Mouse (Mus musculus): ENCODE measurements around the gene Plekhs1. TPM values are rescaled to one million over a fixed set of nuclear protein-coding genes. Genes with fewer than 3 reads are reported as not detected.

Plekhs1 gene
- 0.33 TPM in 1 of 2 replicates, not detected in the other for polyA plus RNA-seq (2011; ENCODE audit: insufficient read depth, insufficient read length, low read depth, missing spikeins)

- no peak within 1 kb of the TSS for H3K4me3 ChIP-seq (ENCODE audit: low read depth, low read length)
- H3K27me3 ChIP-seq (ENCODE audit: control insufficient read depth, insufficient read depth, low read length, poor library complexity, severe bottlenecking), result no peaks in the 10 kb centered on the region
- no peak within 1 kb of the TSS for H3K27ac ChIP-seq (ENCODE audit: insufficient read depth, low read length)
- TF ChIP-seq CTCF (IDR thresholded peaks at IDR 0.05; ENCODE audit: low read depth, low read length) (no peak), EP300 (IDR thresholded peaks at IDR 0.05; ENCODE audit: insufficient read depth, low read depth, low read length) (no peak), POLR2A (IDR thresholded peaks at IDR 0.05; ENCODE audit: insufficient read depth, low read length) (no peak)
- no peaks in the 10 kb centered on the region for H3K4me1 ChIP-seq (ENCODE audit: control insufficient read depth, insufficient read depth, low read length)
- no peak within 1 kb of the TSS for H3K9ac ChIP-seq (ENCODE audit: low read depth, poor library complexity, severe bottlenecking)
- no peaks in the 10 kb centered on the region for H3K9me3 ChIP-seq (replicated peaks; ENCODE audit: control insufficient read depth, insufficient read depth, low read length, poor library complexity, severe bottlenecking)
- no peaks in the 10 kb centered on the region for H3K36me3 ChIP-seq (ENCODE audit: control insufficient read depth, insufficient read depth, low read length, poor library complexity, severe bottlenecking)
These were observed at the start of gene Plekhs1 for GRCm38 (mm10) chr19:56461522-56462101. TSS of gene Plekhs1 (plus strand) at chr19:56461640.

- Histone ChIP-seq H3K4me3 (ENCODE audit: low read depth, low read length) (no peak overlapping the region), H3K36me3 (ENCODE audit: control insufficient read depth, insufficient read depth, low read length, poor library complexity, severe bottlenecking) (no peaks in the 10 kb centered on the region), H3K27me3 (ENCODE audit: control insufficient read depth, insufficient read depth, low read length, poor library complexity, severe bottlenecking) (no peaks in the 10 kb centered on the region), H3K4me1 (ENCODE audit: control insufficient read depth, insufficient read depth, low read length) (peaks cover 2% of the 10 kb centered on the region), H3K27ac (ENCODE audit: insufficient read depth, low read length) (no peak overlapping the region), H3K9ac (ENCODE audit: low read depth, poor library complexity, severe bottlenecking) (no peak overlapping the region), H3K9me3 (replicated peaks; ENCODE audit: control insufficient read depth, insufficient read depth, low read length, poor library complexity, severe bottlenecking) (no peaks in the 10 kb centered on the region)
- no peak for TF ChIP-seq CTCF (IDR thresholded peaks at IDR 0.05; ENCODE audit: low read depth, low read length)
- TF ChIP-seq EP300 (IDR thresholded peaks at IDR 0.05; ENCODE audit: insufficient read depth, low read depth, low read length), result no peak
- TF ChIP-seq POLR2A (IDR thresholded peaks at IDR 0.05; ENCODE audit: insufficient read depth, low read length), result no peak
These were observed 43.0 kb upstream of the Plekhs1 start for GRCm38 (mm10) chr19:56418404-56418803.

DNA sequence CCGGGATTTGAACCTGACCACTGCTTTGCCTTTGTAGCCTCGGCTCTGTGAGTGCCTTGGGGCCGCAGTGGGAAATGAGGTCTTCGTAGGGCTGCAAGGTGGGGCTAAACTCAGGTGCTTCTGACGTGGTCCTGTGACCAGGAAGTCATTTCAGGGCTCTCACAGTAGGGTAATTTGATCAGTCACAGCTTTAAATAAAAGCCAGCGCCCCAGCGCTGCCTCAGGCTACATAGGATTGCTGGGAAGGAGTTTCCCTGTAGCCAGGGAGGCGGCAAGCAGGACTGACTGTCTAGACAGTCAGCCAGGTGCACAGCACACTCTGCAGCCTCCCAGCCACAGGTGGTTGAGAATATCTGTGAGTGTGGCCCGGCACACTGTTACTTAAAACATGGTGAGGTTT is 42.0 kb upstream of the Plekhs1 start:
- Histone ChIP-seq H3K27ac (ENCODE audit: insufficient read depth, low read length) (peak overlapping the region; percentile 41; the same call in 1 of the 2 replicates), H3K27me3 (ENCODE audit: control insufficient read depth, insufficient read depth, low read length, poor library complexity, severe bottlenecking) (no peaks in the 10 kb centered on the region), H3K9me3 (replicated peaks; ENCODE audit: control insufficient read depth, insufficient read depth, low read length, poor library complexity, severe bottlenecking) (no peaks in the 10 kb centered on the region), H3K4me3 (ENCODE audit: low read depth, low read length) (no peak overlapping the region), H3K4me1 (ENCODE audit: control insufficient read depth, insufficient read depth, low read length) (peaks cover 2% of the 10 kb centered on the region), H3K9ac (ENCODE audit: low read depth, poor library complexity, severe bottlenecking) (no peak overlapping the region), H3K36me3 (ENCODE audit: control insufficient read depth, insufficient read depth, low read length, poor library complexity, severe bottlenecking) (no peaks in the 10 kb centered on the region)
- TF ChIP-seq POLR2A (IDR thresholded peaks at IDR 0.05; ENCODE audit: insufficient read depth, low read length) (no peak), CTCF (IDR thresholded peaks at IDR 0.05; ENCODE audit: low read depth, low read length) (no peak), EP300 (IDR thresholded peaks at IDR 0.05; ENCODE audit: insufficient read depth, low read depth, low read length) (peak; percentile 84)

- Histone ChIP-seq H3K27me3 (ENCODE audit: control insufficient read depth, insufficient read depth, low read length, poor library complexity, severe bottlenecking) (no peaks in the 10 kb centered on the region), H3K9ac (ENCODE audit: low read depth, poor library complexity, severe bottlenecking) (no peak overlapping the region), H3K9me3 (replicated peaks; ENCODE audit: control insufficient read depth, insufficient read depth, low read length, poor library complexity, severe bottlenecking) (no peaks in the 10 kb centered on the region), H3K27ac (ENCODE audit: insufficient read depth, low read length) (no peak overlapping the region), H3K4me1 (ENCODE audit: control insufficient read depth, insufficient read depth, low read length) (peaks cover 2% of the 10 kb centered on the region), H3K4me3 (ENCODE audit: low read depth, low read length) (no peak overlapping the region), H3K36me3 (ENCODE audit: control insufficient read depth, insufficient read depth, low read length, poor library complexity, severe bottlenecking) (no peaks in the 10 kb centered on the region)
- TF ChIP-seq CTCF (IDR thresholded peaks at IDR 0.05; ENCODE audit: low read depth, low read length) (no peak), EP300 (IDR thresholded peaks at IDR 0.05; ENCODE audit: insufficient read depth, low read depth, low read length) (no peak), POLR2A (IDR thresholded peaks at IDR 0.05; ENCODE audit: insufficient read depth, low read length) (no peak)
These were observed 41.1 kb upstream of the Plekhs1 start for GRCm38 (mm10) chr19:56420345-56420744.

- Histone ChIP-seq H3K27me3 (ENCODE audit: control insufficient read depth, insufficient read depth, low read length, poor library complexity, severe bottlenecking) (no peaks in the 10 kb centered on the region), H3K36me3 (ENCODE audit: control insufficient read depth, insufficient read depth, low read length, poor library complexity, severe bottlenecking) (no peaks in the 10 kb centered on the region), H3K27ac (ENCODE audit: insufficient read depth, low read length) (no peak overlapping the region), H3K4me3 (ENCODE audit: low read depth, low read length) (no peak overlapping the region), H3K4me1 (ENCODE audit: control insufficient read depth, insufficient read depth, low read length) (peaks cover 2% of the 10 kb centered on the region), H3K9me3 (replicated peaks; ENCODE audit: control insufficient read depth, insufficient read depth, low read length, poor library complexity, severe bottlenecking) (no peaks in the 10 kb centered on the region), H3K9ac (ENCODE audit: low read depth, poor library complexity, severe bottlenecking) (no peak overlapping the region)
- TF ChIP-seq CTCF (IDR thresholded peaks at IDR 0.05; ENCODE audit: low read depth, low read length), result peak; percentile 86
- no peak for TF ChIP-seq EP300 (IDR thresholded peaks at IDR 0.05; ENCODE audit: insufficient read depth, low read depth, low read length)
These were observed 38.7 kb upstream of the Plekhs1 start for GRCm38 (mm10) chr19:56422476-56423338.

DNA sequence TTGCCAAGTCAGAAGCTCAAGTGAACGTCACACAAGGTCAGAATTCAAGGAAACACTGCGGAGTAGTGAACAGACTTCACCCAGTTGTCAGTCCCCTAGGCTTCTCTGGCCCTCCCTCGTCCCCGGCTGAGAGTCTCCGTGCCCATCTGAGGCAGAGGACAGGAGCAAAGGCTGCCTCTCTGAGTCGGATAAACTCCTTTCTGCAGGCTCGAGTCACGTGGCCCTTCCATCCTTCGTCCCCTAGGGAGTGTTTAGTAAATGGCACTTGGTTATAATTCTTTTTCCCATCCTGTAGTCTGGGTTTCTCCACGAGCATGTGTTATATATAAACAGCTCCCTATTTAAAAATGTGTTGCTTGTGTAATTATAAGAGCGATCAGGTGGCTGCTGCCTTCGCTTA is 38.1 kb upstream of the Plekhs1 start:
- Histone ChIP-seq H3K9me3 (replicated peaks; ENCODE audit: control insufficient read depth, insufficient read depth, low read length, poor library complexity, severe bottlenecking) (no peaks in the 10 kb centered on the region), H3K4me1 (ENCODE audit: control insufficient read depth, insufficient read depth, low read length) (peaks cover 2% of the 10 kb centered on the region), H3K27me3 (ENCODE audit: control insufficient read depth, insufficient read depth, low read length, poor library complexity, severe bottlenecking) (no peaks in the 10 kb centered on the region), H3K9ac (ENCODE audit: low read depth, poor library complexity, severe bottlenecking) (no peak overlapping the region), H3K27ac (ENCODE audit: insufficient read depth, low read length) (no peak overlapping the region), H3K36me3 (ENCODE audit: control insufficient read depth, insufficient read depth, low read length, poor library complexity, severe bottlenecking) (no peaks in the 10 kb centered on the region), H3K4me3 (ENCODE audit: low read depth, low read length) (no peak overlapping the region)
- TF ChIP-seq POLR2A (IDR thresholded peaks at IDR 0.05; ENCODE audit: insufficient read depth, low read length), result no peak
- TF ChIP-seq CTCF (IDR thresholded peaks at IDR 0.05; ENCODE audit: low read depth, low read length), result no peak
- TF ChIP-seq EP300 (IDR thresholded peaks at IDR 0.05; ENCODE audit: insufficient read depth, low read depth, low read length), result no peak
